14 mouse cellular contexts compared by ENCODE assay signal in genomic region chr3:79744415-79744814, GRCm38 (mm10). TPM values are rescaled to one million over a fixed set of nuclear protein-coding genes. Genes with fewer than 3 reads are reported as not detected.
DNase-seq lines count a peak whose midpoint lies in the region; ATAC-seq and TF ChIP-seq lines count a peak whose summit lies in the region.
"Had no signal": no experiment of that assay in that cellular context is flagged by ENCODE, and none has a peak within 500 bp of the region (broad histone marks: within the 10 kb centered on the region; RNA-seq: fewer than 3 reads in every experiment).

No protein-coding gene starts in this region.

- H3K4me2 ChIP-seq in liver, embryonic 12.5 days, result no peak overlapping the region
- no peak overlapping the region for H3K4me2 ChIP-seq in liver, postnatal 0 days (ENCODE audit: low read depth, low read length)
- H3K4me2 ChIP-seq: kidney, embryonic 15.5 days had no signal

- no peak for TF ChIP-seq EP300 in liver, postnatal 0 days (IDR thresholded peaks at IDR 0.05; ENCODE audit: low read depth)

- peak; percentile 17 for DNase-seq in heart, adult 8-10 months (ENCODE audit: low spot score)
- no peak for DNase-seq in heart, adult 11 months
- peak; percentile 8 for DNase-seq in liver
- peak; percentile 22 for DNase-seq in brain, adult 2 months (ENCODE audit: low read depth, low spot score)
- no peak for DNase-seq in liver, postnatal 0 days
- DNase-seq in embryo, embryonic 9.5 days (ENCODE audit: extremely low spot score), result no peak
- DNase-seq: adrenal gland, postnatal 14 days; cerebellum, adult 11 months; lung, adult 18-20 months; spleen, adult 18-20 months had no signal

- no peak overlapping the region for H3K4me3 ChIP-seq in liver, embryonic 12.5 days
- no peak overlapping the region for H3K4me3 ChIP-seq in liver, postnatal 0 days (ENCODE audit: low read depth, low read length)
- H3K4me3 ChIP-seq: kidney, embryonic 15.5 days had no signal

- ATAC-seq in liver, embryonic 12.5 days, result no peak
- ATAC-seq in liver, postnatal 0 days, result no peak

- WGBS in liver, embryonic 12.5 days (ENCODE audit: insufficient replicate concordance), result 66% methylated on average over 2 of the region's 2 CpGs
- WGBS in liver, postnatal 0 days (ENCODE audit: insufficient replicate concordance), result 71% methylated on average over 2 of the region's 2 CpGs

- H3K36me3 ChIP-seq in liver, embryonic 12.5 days, result no peaks in the 10 kb centered on the region
- no peaks in the 10 kb centered on the region for H3K36me3 ChIP-seq in liver, postnatal 0 days (replicated peaks; ENCODE audit: insufficient read depth, low read length)
- H3K36me3 ChIP-seq: kidney, embryonic 15.5 days had no signal

- no peaks in the 10 kb centered on the region for H3K9me3 ChIP-seq in liver, embryonic 12.5 days (replicated peaks)
- no peaks in the 10 kb centered on the region for H3K9me3 ChIP-seq in liver, postnatal 0 days (ENCODE audit: low read length)
- H3K9me3 ChIP-seq: kidney, embryonic 15.5 days had no signal

- TF ChIP-seq CTCF in liver, postnatal 0 days (IDR thresholded peaks at IDR 0.05; ENCODE audit: low read depth), result peak; percentile 58

- no peaks in the 10 kb centered on the region for H3K4me1 ChIP-seq in liver, embryonic 12.5 days
- no peaks in the 10 kb centered on the region for H3K4me1 ChIP-seq in liver, postnatal 0 days (ENCODE audit: insufficient read depth)
- H3K4me1 ChIP-seq: kidney, embryonic 15.5 days had no signal

- no peaks in the 10 kb centered on the region for H3K27me3 ChIP-seq in liver, embryonic 12.5 days (replicated peaks)
- no peaks in the 10 kb centered on the region for H3K27me3 ChIP-seq in liver, postnatal 0 days (ENCODE audit: insufficient read depth, low read length)
- H3K27me3 ChIP-seq: kidney, embryonic 15.5 days had no signal

- no peak overlapping the region for H3K9ac ChIP-seq in liver, embryonic 12.5 days
- no peak overlapping the region for H3K9ac ChIP-seq in liver, postnatal 0 days (replicated peaks)
- H3K9ac ChIP-seq: kidney, embryonic 15.5 days had no signal

- H3K27ac ChIP-seq in liver, embryonic 12.5 days, result no peak overlapping the region
- H3K27ac ChIP-seq in liver, postnatal 0 days (ENCODE audit: low read depth), result no peak overlapping the region
- H3K27ac ChIP-seq: kidney, embryonic 15.5 days had no signal

RNA-seq across cellular contexts. Expression of gene Rxfp1, which starts 6.7 kb away (rescaled TPM):
- total RNA-seq in heart, adult 8-10 months (2022), result 1 to 10 TPM; 1.0 to 2.1 (median 2.0) TPM
- polyA plus RNA-seq in liver, embryonic 12.5 days (2016; fragmentation: Nextera tagmentation; extraction: Ambion mirVana), result 0.02 TPM in 1 of 2 replicates, not detected in the other
- polyA plus RNA-seq in liver, postnatal 0 days (2015; fragmentation: Nextera tagmentation; extraction: Ambion mirVana), result 0.02 TPM in 1 of 2 replicates, not detected in the other
- total RNA-seq: hematopoietic stem cell, adult 5-6 weeks; megakaryocyte-erythroid progenitor cell, adult 5-6 weeks had no signal

Comparison
In these comparisons a context has a peak if more than half of its experiments do, and no peak if none do; other contexts are left out.
1. DNase-seq: peak in heart, adult 8-10 months (single experiment), liver (single experiment) and brain, adult 2 months (single experiment); none in heart, adult 11 months (single experiment), liver, postnatal 0 days (single experiment) and embryo, embryonic 9.5 days (single experiment).